Mouse (Mus musculus) lung, embryonic 14.5 days (tissue): ENCODE measurements at regions not wholly inside any gene's neighbourhood (a gene's known extent, or its start where the extent isn't known, plus 50 kb on each side); places are given as distances from the start of the nearest gene placed in this dataset.

Source experiments
- ATAC-seq: fragments of 200-750 bp; cut with Nextera tagmentation; 2 replicates; pipeline ENCODE4 v1.8.0; 2017; ENCODE audit warnings: mild to moderate bottlenecking, moderate TSS enrichment, moderate library complexity; ENCODE audit not compliant: insufficient read depth
- DNase-seq: peaks from one replicate; pipeline ENCODE4 v3.0.0-alpha.2; 2015
- H3K27ac ChIP-seq: fragments of 300-500 bp; sonication (generic); 2 replicates; pipeline ENCODE4 v1.5.1; 2014; ENCODE audit warnings: low read depth, mild to moderate bottlenecking, moderate library complexity
- H3K27me3 ChIP-seq: fragments of 300-500 bp; sonication (generic); 2 replicates; pipeline ENCODE4 v1.6.1; 2014; ENCODE audit warnings: low read length, control low read depth; ENCODE audit not compliant: insufficient read depth
- H3K36me3 ChIP-seq: fragments of 300-500 bp; sonication (generic); 2 replicates; pipeline ENCODE4 v1.6.1; 2014; ENCODE audit warnings: control low read depth; ENCODE audit not compliant: insufficient read depth
- H3K4me1 ChIP-seq: fragments of 300-500 bp; sonication (generic); 2 replicates; pipeline ENCODE4 v1.6.1; 2014; ENCODE audit warnings: antibody characterized with exemption, control low read depth; ENCODE audit not compliant: insufficient read depth
- H3K4me2 ChIP-seq: fragments of 300-500 bp; sonication (generic); 2 replicates; pipeline ENCODE4 v1.6.1; 2014; ENCODE audit warnings: mild to moderate bottlenecking
- H3K4me3 ChIP-seq: fragments of 300-500 bp; sonication (generic); 2 replicates; pipeline ENCODE4 v1.5.1; 2014; ENCODE audit warnings: low read depth, low read length
- H3K9ac ChIP-seq: fragments of 300-500 bp; sonication (generic); 2 replicates; pipeline ENCODE4 v1.6.1; 2014
- H3K9me3 ChIP-seq: fragments of 300-500 bp; sonication (generic); 2 replicates; pipeline ENCODE4 v1.6.1; 2016; ENCODE audit warnings: low read depth, low read length, control low read depth
- CTCF ChIP-seq: IDR thresholded peaks from 2 replicates; pipeline ENCODE4 v1.5.1; 2016; ENCODE audit warnings: antibody characterized with exemption, low read depth
- WGBS: fragments of 180-500 bp; shearing (Covaris S2); extraction: QIAGEN DNeasy Blood & Tissue Kit; methylation state at CpG from one replicate; pipeline ENCODE4 v1.1.7; 2014; 5-methylcytosine and 5-hydroxymethylcytosine counted together

DNA sequence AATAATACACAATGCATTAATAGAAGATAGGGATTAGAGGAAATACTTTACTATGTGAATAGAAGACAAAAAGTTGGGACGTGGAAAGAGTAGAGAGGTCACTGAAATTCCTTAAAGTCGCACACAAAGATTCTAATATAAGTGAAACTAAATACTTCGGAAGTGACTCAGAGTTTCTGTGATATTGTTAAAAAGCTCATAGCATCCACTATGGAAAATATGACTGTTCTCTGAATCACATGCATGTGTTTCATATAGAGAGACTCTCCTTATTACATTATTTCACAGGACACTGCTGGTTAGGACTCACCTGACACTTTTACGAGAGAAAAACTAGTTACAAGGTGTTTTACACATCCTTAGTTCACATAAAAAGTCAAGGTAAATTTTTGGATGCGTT lies 446.1 kb upstream of the Adamts5 start:
- H3K27me3 ChIP-seq, result no peaks in the 10 kb centered on the region
- WGBS, result 82% methylated on average over 5 of the region's 5 CpGs
- TF ChIP-seq CTCF, result no peak
- H3K36me3 ChIP-seq, result no peaks in the 10 kb centered on the region
- H3K9ac ChIP-seq, result no peak overlapping the region
- DNase-seq, result no peak
- no peaks in the 10 kb centered on the region for H3K4me1 ChIP-seq
- no peak overlapping the region for H3K4me2 ChIP-seq
- H3K9me3 ChIP-seq, result no peaks in the 10 kb centered on the region
- no peak overlapping the region for H3K4me3 ChIP-seq
- no peak for ATAC-seq
- H3K27ac ChIP-seq, result no peak overlapping the region

DNA sequence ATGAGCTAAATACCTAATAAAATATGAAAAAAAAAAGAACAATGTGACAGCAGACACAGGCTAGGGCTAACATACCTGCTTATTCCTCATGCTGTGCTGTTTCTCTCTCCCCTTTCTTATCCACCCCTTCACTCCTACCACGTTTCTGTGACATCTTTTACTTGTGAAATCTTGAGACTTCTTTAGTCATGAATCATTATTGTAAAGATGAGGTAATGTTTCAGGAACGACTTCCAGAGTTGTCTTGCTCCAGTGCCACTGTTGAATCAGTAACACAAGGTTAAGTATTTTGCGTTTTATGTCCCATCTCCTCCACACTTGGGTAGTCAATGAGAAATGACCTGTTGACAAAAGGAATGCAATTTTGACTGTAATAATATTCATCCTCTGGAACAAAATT lies 445.3 kb upstream of the Adamts5 start:
- 32% methylated on average over 3 of the region's 3 CpGs for WGBS
- Histone ChIP-seq H3K4me1 (no peaks in the 10 kb centered on the region), H3K9ac (no peak overlapping the region), H3K4me2 (no peak overlapping the region), H3K27ac (no peak overlapping the region), H3K27me3 (no peaks in the 10 kb centered on the region), H3K36me3 (no peaks in the 10 kb centered on the region), H3K4me3 (no peak overlapping the region), H3K9me3 (no peaks in the 10 kb centered on the region)
- TF ChIP-seq CTCF, result no peak
- ATAC-seq (no peak), DNase-seq (no peak)

DNA sequence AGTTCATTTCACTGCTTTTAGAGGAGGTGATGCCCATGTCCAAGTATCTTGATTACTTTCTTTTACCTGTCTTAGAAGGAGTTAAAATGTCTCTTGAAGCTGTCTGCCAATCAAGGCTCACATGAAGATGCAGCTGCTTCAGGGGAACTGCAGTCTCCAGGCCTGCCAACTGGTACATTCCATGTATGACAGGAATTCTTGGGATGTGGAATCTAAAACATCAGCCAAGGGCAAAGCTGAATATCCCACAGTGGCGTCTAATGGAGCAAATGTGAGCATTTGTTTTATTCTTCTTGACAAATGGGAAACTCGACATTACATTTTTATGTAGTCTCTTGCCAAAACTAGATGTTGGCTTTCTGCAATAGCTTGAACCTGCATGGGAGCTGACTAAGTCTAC lies 438.7 kb upstream of the Adamts5 start:
- Histone ChIP-seq H3K9me3 (no peaks in the 10 kb centered on the region), H3K27me3 (no peaks in the 10 kb centered on the region), H3K4me3 (no peak overlapping the region), H3K9ac (no peak overlapping the region), H3K27ac (no peak overlapping the region), H3K36me3 (no peaks in the 10 kb centered on the region), H3K4me2 (no peak overlapping the region), H3K4me1 (no peaks in the 10 kb centered on the region)
- TF ChIP-seq CTCF, result no peak
- DNase-seq (peak; percentile 14), ATAC-seq (no peak)
- WGBS, result 56% methylated on average over 2 of the region's 2 CpGs

DNA sequence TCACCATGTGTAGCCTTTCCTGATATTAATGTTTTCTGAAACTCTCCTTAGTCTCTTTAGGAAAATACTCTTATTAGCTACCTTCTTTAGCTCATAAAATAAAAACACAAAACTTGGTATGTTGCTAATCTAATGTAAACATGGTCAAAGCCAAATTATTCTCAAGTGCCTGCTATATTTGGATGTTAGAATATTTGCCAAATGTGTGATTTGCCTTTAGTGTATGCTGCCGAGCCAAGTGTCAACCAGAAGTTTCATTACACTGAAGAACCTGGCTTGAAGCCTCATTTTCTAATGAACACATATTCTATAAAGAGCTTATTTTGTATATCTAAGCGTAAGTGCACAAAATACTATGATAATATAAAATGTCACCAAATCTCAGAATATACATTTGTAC lies 423.8 kb upstream of the Adamts5 start:
- H3K9me3 ChIP-seq, result no peaks in the 10 kb centered on the region
- DNase-seq, result peak; percentile 59
- H3K27ac ChIP-seq, result no peak overlapping the region
- TF ChIP-seq CTCF, result no peak
- H3K27me3 ChIP-seq, result no peaks in the 10 kb centered on the region
- no peak overlapping the region for H3K4me3 ChIP-seq
- no peaks in the 10 kb centered on the region for H3K4me1 ChIP-seq
- WGBS, result 42% methylated on average over 2 of the region's 2 CpGs
- no peak for ATAC-seq
- H3K9ac ChIP-seq, result no peak overlapping the region
- no peaks in the 10 kb centered on the region for H3K36me3 ChIP-seq
- H3K4me2 ChIP-seq, result no peak overlapping the region

DNA sequence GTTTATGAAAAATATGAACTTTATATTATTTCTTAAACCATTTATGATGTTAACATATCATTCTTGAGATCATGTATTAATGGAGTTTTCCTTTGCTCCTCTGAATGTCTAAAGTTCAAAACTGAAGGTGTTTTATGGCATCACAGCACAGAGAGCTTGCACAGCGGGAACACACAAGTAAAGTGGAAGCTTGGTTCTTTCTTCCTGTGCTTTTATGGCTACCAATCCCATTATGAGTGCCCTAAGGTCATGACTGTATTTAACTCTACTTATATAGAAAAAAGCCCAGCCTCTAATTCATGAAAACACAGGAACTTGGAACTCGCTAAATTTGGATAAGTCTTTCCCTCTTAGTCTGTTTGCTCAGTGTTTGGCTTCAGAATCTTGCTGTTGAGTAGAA lies 417.3 kb upstream of the Adamts5 start:
- ATAC-seq, result no peak

DNA sequence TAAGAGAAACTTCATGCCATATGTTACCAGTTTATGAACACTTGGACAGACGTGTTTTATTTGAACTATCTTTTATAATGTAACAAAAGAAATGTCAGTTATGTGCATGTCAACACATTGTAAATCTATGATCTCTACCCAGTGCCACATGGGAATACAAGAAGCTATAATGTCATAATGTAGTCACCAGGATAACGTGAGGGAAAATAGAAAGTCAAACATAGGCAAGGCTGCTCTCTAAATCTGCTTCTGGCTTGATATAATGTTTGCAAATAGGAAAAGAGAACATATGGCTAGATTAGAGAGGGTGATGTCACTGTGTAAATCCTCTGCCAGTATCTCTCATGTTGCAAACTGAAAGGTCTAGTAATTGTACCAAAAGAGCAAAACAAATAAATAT lies 408.1 kb upstream of the Adamts5 start:
- H3K4me3 ChIP-seq, result no peak overlapping the region
- no peaks in the 10 kb centered on the region for H3K27me3 ChIP-seq
- 24% methylated on average over 2 of the region's 2 CpGs for WGBS
- no peak overlapping the region for H3K4me2 ChIP-seq
- H3K27ac ChIP-seq, result no peak overlapping the region
- no peaks in the 10 kb centered on the region for H3K36me3 ChIP-seq
- H3K9me3 ChIP-seq, result no peaks in the 10 kb centered on the region
- H3K4me1 ChIP-seq, result no peaks in the 10 kb centered on the region
- DNase-seq (peak; percentile 71), ATAC-seq (peak; percentile 84; the same call in 1 of the 2 replicates)
- H3K9ac ChIP-seq, result no peak overlapping the region
- TF ChIP-seq CTCF, result no peak

More for the DNA sequence above, 417.3 kb upstream of the Adamts5 start:
- Histone ChIP-seq H3K4me3 (no peak overlapping the region), H3K9me3 (no peaks in the 10 kb centered on the region), H3K4me2 (no peak overlapping the region), H3K36me3 (no peaks in the 10 kb centered on the region), H3K9ac (no peak overlapping the region), H3K4me1 (no peaks in the 10 kb centered on the region), H3K27me3 (no peaks in the 10 kb centered on the region), H3K27ac (no peak overlapping the region)
- WGBS, result 57% methylated on average over 2 of the region's 2 CpGs
- TF ChIP-seq CTCF, result no peak
- peak; percentile 12 for DNase-seq

DNA sequence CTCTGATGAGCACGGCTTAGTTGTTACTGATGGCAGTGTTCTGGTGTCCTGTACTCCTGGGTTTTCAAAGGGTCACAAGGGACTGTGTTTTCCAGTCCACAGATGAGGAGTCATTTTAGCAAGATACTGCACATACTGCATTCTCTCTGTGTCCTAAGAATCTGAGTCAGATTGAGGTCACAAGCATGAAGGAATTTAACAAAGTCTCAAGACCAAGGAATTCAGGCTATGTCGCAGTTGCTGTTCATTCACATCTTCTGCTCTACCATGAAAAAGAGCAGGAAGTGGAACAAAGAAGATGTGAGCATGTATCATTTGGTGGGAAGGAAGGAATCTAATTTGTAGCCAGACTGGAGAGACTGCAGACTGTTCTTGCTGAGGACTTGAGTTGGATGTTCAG lies 402.2 kb upstream of the Adamts5 start:
- H3K27ac ChIP-seq, result no peak overlapping the region
- H3K4me1 ChIP-seq, result no peaks in the 10 kb centered on the region
- no peak overlapping the region for H3K4me2 ChIP-seq
- H3K9me3 ChIP-seq, result no peaks in the 10 kb centered on the region
- ATAC-seq, result no peak
- 78% methylated on average over 2 of the region's 2 CpGs for WGBS
- no peak for TF ChIP-seq CTCF
- H3K36me3 ChIP-seq, result no peaks in the 10 kb centered on the region
- DNase-seq, result no peak
- H3K4me3 ChIP-seq, result no peak overlapping the region
- no peaks in the 10 kb centered on the region for H3K27me3 ChIP-seq
- no peak overlapping the region for H3K9ac ChIP-seq
